Mouse (Mus musculus) forebrain, postnatal 0 days (tissue): ENCODE results near the gene Pard3. TPM values are rescaled to one million over a fixed set of nuclear protein-coding genes. Genes with fewer than 3 reads are reported as not detected.

Experiments
- ATAC-seq: fragments of 200-750 bp; cut with Nextera tagmentation; 2 replicates; pipeline ENCODE4 v1.8.0; 2017; ENCODE audit warnings: mild to moderate bottlenecking, moderate library complexity
- DNase-seq: peaks from one replicate; pipeline ENCODE4 v3.0.0-alpha.2; 2015
- H3K27ac ChIP-seq: fragments of 300-500 bp; sonication (generic); 2 replicates; pipeline ENCODE4 v1.5.1; 2014; ENCODE audit warnings: low read depth, mild to moderate bottlenecking, antibody characterized with exemption, low read length, moderate library complexity, mixed read lengths
- H3K27me3 ChIP-seq: fragments of 300-500 bp; sonication (generic); 2 replicates; pipeline ENCODE4 v1.6.1; 2014; ENCODE audit warnings: mild to moderate bottlenecking, low read length, mixed read lengths; ENCODE audit not compliant: insufficient read depth
- H3K36me3 ChIP-seq: fragments of 300-500 bp; sonication (generic); 2 replicates; pipeline ENCODE4 v1.6.1; 2014; ENCODE audit warnings: mild to moderate bottlenecking, moderate library complexity; ENCODE audit not compliant: insufficient read depth
- H3K4me1 ChIP-seq: fragments of 300-500 bp; sonication (generic); 2 replicates; pipeline ENCODE4 v1.6.1; 2014; ENCODE audit warnings: antibody characterized with exemption; ENCODE audit not compliant: insufficient read depth
- H3K4me2 ChIP-seq: fragments of 300-500 bp; sonication (generic); 2 replicates; pipeline ENCODE4 v1.6.1; 2014; ENCODE audit warnings: low read depth, mild to moderate bottlenecking, moderate library complexity
- H3K4me3 ChIP-seq: fragments of 300-500 bp; sonication (generic); 2 replicates; pipeline ENCODE4 v1.5.1; 2014; ENCODE audit warnings: low read depth, low read length, mixed read lengths
- H3K9ac ChIP-seq: fragments of 300-500 bp; sonication (generic); 2 replicates; pipeline ENCODE4 v1.6.1; 2014; ENCODE audit warnings: mild to moderate bottlenecking
- H3K9me3 ChIP-seq: fragments of 300-500 bp; sonication (generic); 2 replicates; pipeline ENCODE4 v1.6.1; 2016; ENCODE audit warnings: low read length
- CTCF ChIP-seq: sonication (generic); IDR thresholded peaks from 2 replicates; pipeline ENCODE4 v1.5.1; 2016; ENCODE audit warnings: antibody characterized with exemption, control low read depth, low read depth
- WGBS: fragments of 180-500 bp; shearing (Covaris S2); extraction: QIAGEN DNeasy Blood & Tissue Kit; methylation state at CpG from one replicate; pipeline ENCODE4 v1.1.7; 2014; 5-methylcytosine and 5-hydroxymethylcytosine counted together
- polyA plus RNA-seq: library from polyadenylated mRNA; unstranded; fragments of >200 nt; fragmentation: Nextera tagmentation; extraction: Ambion mirVana; gene quantifications from 2 replicates; pipeline ENCODE4 v1.2.1, GENCODE M21; 2015
- total RNA-seq: library from RNA; depleted of rRNA; stranded (reverse); fragments of >200 nt; gene quantifications from 2 replicates; pipeline ENCODE4 v1.2.3, GENCODE M21; 2014

Gene Pard3
- total and polyA plus RNA-seq, 2 experiments from 2014 or later: 11.4 to 31.0 TPM

- Histone ChIP-seq H3K27me3 (no peaks in the 10 kb centered on the region), H3K4me2 (no peak overlapping the region), H3K4me1 (no peaks in the 10 kb centered on the region), H3K4me3 (no peak overlapping the region), H3K9me3 (no peaks in the 10 kb centered on the region), H3K27ac (no peak overlapping the region), H3K36me3 (no peaks in the 10 kb centered on the region), H3K9ac (no peak overlapping the region)
- 82% methylated on average over 2 of the region's 2 CpGs for WGBS
- DNase-seq: no peak
- no peak for TF ChIP-seq CTCF
- no peak for ATAC-seq
Measured at GRCm38 (mm10) chr8:127472204-127472603, 408.5 kb downstream of the Pard3 start.

- DNase-seq: no peak
- no peak for TF ChIP-seq CTCF
- Histone ChIP-seq H3K9ac (no peak overlapping the region), H3K27ac (no peak overlapping the region), H3K4me1 (no peaks in the 10 kb centered on the region), H3K4me3 (no peak overlapping the region), H3K9me3 (no peaks in the 10 kb centered on the region), H3K27me3 (no peaks in the 10 kb centered on the region), H3K4me2 (no peak overlapping the region), H3K36me3 (no peaks in the 10 kb centered on the region)
- no peak for ATAC-seq
- 81% methylated on average over 2 of the region's 2 CpGs for WGBS
Measured at GRCm38 (mm10) chr8:127480003-127480402, 416.3 kb downstream of the Pard3 start.

GRCm38 (mm10) chr8:127485618-127486017 lies 421.9 kb downstream of the Pard3 start:
- 75% methylated on average over 5 of the region's 5 CpGs for WGBS
- ATAC-seq (no peak), DNase-seq (no peak)
- Histone ChIP-seq H3K4me3 (no peak overlapping the region), H3K27ac (no peak overlapping the region), H3K9ac (no peak overlapping the region), H3K4me2 (no peak overlapping the region), H3K27me3 (no peaks in the 10 kb centered on the region), H3K36me3 (no peaks in the 10 kb centered on the region), H3K9me3 (no peaks in the 10 kb centered on the region), H3K4me1 (no peaks in the 10 kb centered on the region)
- TF ChIP-seq CTCF: no peak

- H3K9ac ChIP-seq: no peak overlapping the region
- ATAC-seq (peak; percentile 25; the same call in 1 of the 2 replicates), DNase-seq (peak; percentile 36)
- no peaks in the 10 kb centered on the region for H3K36me3 ChIP-seq
- H3K4me1 ChIP-seq: peaks cover 4% of the 10 kb centered on the region
- WGBS: 46% methylated on average over 6 of the region's 6 CpGs
- H3K27me3 ChIP-seq: no peaks in the 10 kb centered on the region
- no peak for TF ChIP-seq CTCF
- H3K4me2 ChIP-seq: no peak overlapping the region
- no peaks in the 10 kb centered on the region for H3K9me3 ChIP-seq
- H3K27ac ChIP-seq: 0 out of 2 replicates have a peak overlapping the region, but pooled peaks have one; percentile 3
- no peak overlapping the region for H3K4me3 ChIP-seq
Measured at GRCm38 (mm10) chr8:127491963-127492362, 428.3 kb downstream of the Pard3 start.

- no peaks in the 10 kb centered on the region for H3K36me3 ChIP-seq
- ATAC-seq: peak; percentile 30; the same call in 1 of the 2 replicates
- peaks cover 10% of the 10 kb centered on the region for H3K4me1 ChIP-seq
- WGBS: 61% methylated on average over 4 of the region's 4 CpGs
- H3K4me2 ChIP-seq: no peak overlapping the region
- no peak overlapping the region for H3K9ac ChIP-seq
- no peaks in the 10 kb centered on the region for H3K9me3 ChIP-seq
- DNase-seq: peak; percentile 24
- H3K4me3 ChIP-seq: no peak overlapping the region
- TF ChIP-seq CTCF: no peak
- H3K27ac ChIP-seq: no peak overlapping the region
- no peaks in the 10 kb centered on the region for H3K27me3 ChIP-seq
Measured at GRCm38 (mm10) chr8:127495226-127495780, 431.6 kb downstream of the Pard3 start.

GRCm38 (mm10) chr8:127498997-127499719 lies 435.5 kb downstream of the Pard3 start:
- ATAC-seq (peak; percentile 59; the same call in 1 of the 2 replicates), DNase-seq (peak; percentile 57)
- peak overlapping the region; percentile 16; the same call in 1 of the 2 replicates for H3K4me2 ChIP-seq
- peak overlapping the region; percentile 47; the same call in 1 of the 2 replicates for H3K27ac ChIP-seq
- TF ChIP-seq CTCF: no peak
- WGBS: 15% methylated on average over 13 of the region's 13 CpGs
- H3K27me3 ChIP-seq: no peaks in the 10 kb centered on the region
- H3K4me1 ChIP-seq: peaks cover 10% of the 10 kb centered on the region
- no peaks in the 10 kb centered on the region for H3K9me3 ChIP-seq
- H3K36me3 ChIP-seq: no peaks in the 10 kb centered on the region
- no peak overlapping the region for H3K4me3 ChIP-seq
- no peak overlapping the region for H3K9ac ChIP-seq

- H3K4me2 ChIP-seq: peak overlapping the region; percentile 16; the same call in 1 of the 2 replicates
- H3K4me1 ChIP-seq: peaks cover 10% of the 10 kb centered on the region
- DNase-seq: no peak
- WGBS: 40% methylated on average over 13 of the region's 13 CpGs
- no peak for ATAC-seq
- no peak for TF ChIP-seq CTCF
- no peaks in the 10 kb centered on the region for H3K27me3 ChIP-seq
- H3K27ac ChIP-seq: peak overlapping the region; percentile 41
- no peaks in the 10 kb centered on the region for H3K9me3 ChIP-seq
- no peak overlapping the region for H3K9ac ChIP-seq
- H3K36me3 ChIP-seq: no peaks in the 10 kb centered on the region
- H3K4me3 ChIP-seq: no peak overlapping the region
Measured at GRCm38 (mm10) chr8:127499720-127500114, 436.0 kb downstream of the Pard3 start.
